Mouse (Mus musculus) left cerebral cortex, postnatal 10 days (tissue): ENCODE measurements around the gene Dyrk2. TPM values are rescaled to one million over a fixed set of nuclear protein-coding genes. Genes with fewer than 3 reads are reported as not detected.

ENCODE experiments used
- DNase-seq, 2 experiments: peaks; one replicate each; pipeline ENCODE4 v3.0.0; 2021 to 2022; ENCODE audit warnings: low spot score in 2 of 2, mixed read lengths in 1 of 2; ENCODE audit errors: extremely low spot score in 1 of 2
- intact Hi-C: fragments of 180-260 bp; cut with DNase I; formaldehyde crosslinking; loops from one replicate; pipeline ENCODE4 v1.15.1; 2025
- total RNA-seq, 2 experiments: library from RNA; stranded (reverse); gene quantifications; 2 replicates each; pipeline ENCODE4 v1.2.3; 2021

The Dyrk2 gene
- 100 to 1,000 TPM in 1 of 2 experiments, 10 to 100 TPM in 1; 77.7 to 102 TPM for total RNA-seq

DNA sequence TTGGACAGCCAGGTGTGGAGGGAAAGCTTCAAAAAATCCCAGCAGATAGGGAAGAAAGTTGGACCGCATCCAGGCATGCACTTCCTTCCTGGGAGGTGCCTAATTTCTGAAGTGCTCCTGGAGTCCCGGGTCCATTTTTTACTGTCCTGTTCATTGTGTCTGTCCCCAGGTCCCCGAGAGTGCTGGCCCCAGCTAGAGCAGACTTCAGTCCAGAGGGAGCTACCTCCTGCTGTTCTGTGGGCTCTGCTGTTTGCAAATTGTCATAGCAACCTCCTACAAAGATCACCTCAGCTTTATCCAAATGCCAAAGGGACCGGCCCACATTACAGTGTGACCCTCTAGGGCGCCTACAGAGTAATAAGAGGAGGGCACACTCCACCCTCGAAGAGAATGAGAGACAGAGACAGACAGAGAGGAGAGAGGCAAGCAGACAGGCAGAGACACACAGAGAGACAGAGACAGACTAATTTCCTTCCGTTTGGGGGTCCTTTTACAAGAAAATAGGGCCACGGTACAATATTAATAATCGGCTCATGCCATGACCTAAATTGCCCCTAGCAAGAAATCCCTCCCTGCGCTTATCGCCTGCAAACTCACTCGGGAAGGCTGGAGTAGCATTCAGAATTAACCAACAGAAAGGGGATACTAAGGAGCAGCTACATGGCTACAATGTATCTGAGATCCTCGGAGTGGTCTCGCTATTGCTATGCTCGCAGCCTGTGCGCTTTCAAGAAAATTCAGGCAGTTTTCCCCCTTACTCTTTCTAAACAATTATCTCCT lies at the start of gene Dyrk2:
Gene Dyrk2, minus strand, starts transcription at position 9 of the 780 bp plus-strand sequence.
- DNase-seq = peak in 1 of 2 experiments; percentile 59

GRCm38 (mm10) chr10:118902625-118903024 lies 32.6 kb upstream of the Dyrk2 start:
- intact Hi-C loops = no loop called here
- DNase-seq = peak in 1 of 2 experiments; percentile 50

More for the DNA sequence above, at the start of gene Dyrk2:
- intact Hi-C loops = no loop called here

GRCm38 (mm10) chr10:118893645-118894044 lies 23.6 kb upstream of the Dyrk2 start:
- intact Hi-C loops = no loop called here
- no peak for DNase-seq

GRCm38 (mm10) chr10:118884126-118884525 lies 14.1 kb upstream of the Dyrk2 start:
- intact Hi-C loops = no loop called here
- no peak for DNase-seq

- intact Hi-C loops = no loop called here
These were observed 13.3 kb upstream of the Dyrk2 start for GRCm38 (mm10) chr10:118883317-118883716.

GRCm38 (mm10) chr10:118882258-118882885 lies 12.4 kb upstream of the Dyrk2 start:
- intact Hi-C loops = no loop called here
- no peak for DNase-seq

More at GRCm38 (mm10) chr10:118883317-118883716, 13.3 kb upstream of the Dyrk2 start:
- no peak for DNase-seq

DNA sequence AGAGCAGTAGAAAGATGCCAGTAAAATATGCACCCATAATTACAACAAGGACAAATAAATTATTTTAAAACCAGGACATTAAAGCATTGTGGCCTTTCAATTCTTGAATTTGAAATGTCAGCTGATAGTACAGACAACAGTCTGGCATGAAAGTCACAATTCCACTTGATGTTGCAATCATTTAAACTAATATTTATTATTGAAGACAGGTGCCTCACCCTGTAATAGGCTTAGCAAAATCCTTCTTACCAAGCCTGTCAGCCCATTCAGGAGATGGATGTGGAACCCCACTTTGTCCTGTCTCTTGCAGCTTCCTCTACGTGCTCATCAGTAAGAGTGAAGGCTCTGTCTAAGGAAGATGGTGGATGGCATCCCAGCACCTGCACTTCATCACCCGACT lies 10.8 kb upstream of the Dyrk2 start:
- no peak for DNase-seq
- intact Hi-C loops = no loop called here

- intact Hi-C loops = no loop called here
- DNase-seq = no peak
These were observed 2.2 kb upstream of the Dyrk2 start for GRCm38 (mm10) chr10:118872196-118872595.

GRCm38 (mm10) chr10:118869591-118870001 lies 413 bp downstream of the Dyrk2 start:
- intact Hi-C loops = loop anchor here (2.0 to 5.0 kb wide), 2 partner anchors 203 to 277 kb away; no protein-coding TSS in a partner anchor
- DNase-seq = peak; percentile 63 to 82

DNA sequence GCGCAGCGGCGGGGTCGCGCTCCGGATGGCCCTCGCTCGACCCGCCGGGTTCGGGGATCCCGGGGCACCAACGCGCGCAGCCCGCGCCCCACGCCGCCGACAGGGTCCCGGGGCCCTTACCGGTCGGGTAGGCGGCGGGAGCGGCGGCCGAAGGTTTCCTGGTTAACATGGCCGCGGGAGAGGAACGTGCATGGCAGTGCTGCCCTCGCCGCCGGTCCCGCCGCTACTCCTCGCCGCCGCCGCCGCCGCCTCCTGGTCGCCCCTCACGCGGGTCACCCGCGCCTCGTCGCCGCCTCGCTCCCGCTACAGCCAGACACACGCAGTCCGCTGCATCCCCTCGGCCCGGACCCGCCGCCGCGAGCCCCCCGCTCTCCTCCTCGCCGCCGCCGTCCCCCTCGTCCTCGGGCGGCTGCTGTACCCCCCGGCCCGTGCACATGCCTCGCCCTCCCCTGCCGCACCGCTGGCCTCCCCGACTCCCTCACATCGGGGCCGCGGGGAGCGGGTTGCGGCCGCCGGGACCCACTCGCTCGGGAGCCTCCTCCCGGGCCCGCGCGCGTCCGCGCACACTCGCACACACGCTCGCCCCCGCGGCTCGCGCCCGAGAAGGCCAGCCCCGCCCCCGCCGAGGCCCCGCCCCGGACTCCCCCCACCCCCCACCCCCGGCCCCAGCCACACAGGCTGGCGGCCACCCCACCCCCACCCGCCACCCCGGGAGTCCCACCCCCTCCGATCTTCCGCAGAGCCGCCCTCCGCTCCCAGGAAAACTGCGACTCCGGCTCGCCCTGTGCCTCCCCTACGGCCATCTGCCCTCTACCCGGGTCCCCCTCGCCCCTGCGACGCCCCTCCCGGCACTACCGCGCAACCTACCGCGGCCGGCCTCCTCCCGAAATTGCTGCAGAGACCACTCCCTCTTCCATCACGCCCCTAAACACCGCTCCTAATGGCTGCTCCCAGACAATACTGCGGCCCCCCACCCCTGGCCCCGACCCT lies 1.1 kb downstream of the Dyrk2 start:
- peak; percentile 71 to 90 for DNase-seq
- intact Hi-C loops = loop anchor here (2.0 to 5.0 kb wide), 2 partner anchors 204 to 277 kb away; no protein-coding TSS in a partner anchor

DNA sequence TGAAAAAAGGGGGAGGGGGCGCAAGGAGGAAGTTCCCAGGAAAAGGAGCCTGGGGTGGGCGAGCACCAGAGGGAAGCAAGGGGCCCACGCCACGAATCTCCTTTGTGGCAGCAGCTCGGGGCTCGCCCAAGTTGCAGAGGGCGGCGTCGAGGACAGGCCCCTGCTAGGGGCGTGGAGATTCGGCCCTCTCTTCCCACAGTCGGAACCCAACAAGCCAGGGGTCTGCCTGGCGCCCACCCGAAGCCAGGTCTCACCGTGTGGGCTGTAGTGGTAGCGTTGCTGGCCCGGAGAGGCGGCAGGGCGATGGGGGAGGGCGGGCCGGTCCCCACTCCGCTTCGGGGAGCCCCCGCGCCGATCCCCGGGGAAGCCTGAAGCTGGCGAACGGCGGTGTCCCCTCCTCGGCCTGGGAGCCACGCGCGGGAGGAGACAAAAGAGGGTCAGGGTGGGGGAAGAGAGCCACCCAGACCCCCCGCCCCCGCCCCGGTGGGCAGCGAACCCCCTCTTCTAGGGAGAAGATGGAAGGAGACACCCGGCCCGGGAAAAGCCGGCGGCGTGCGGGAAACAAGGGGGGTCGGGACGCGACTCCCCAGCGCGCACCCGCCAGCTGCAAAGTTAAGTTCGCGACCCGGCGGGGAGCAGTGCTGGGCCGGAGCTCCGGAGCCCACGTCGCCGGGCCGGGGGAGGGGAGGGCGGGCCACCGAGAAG lies 2.0 kb downstream of the Dyrk2 start:
- intact Hi-C loops = loop anchor here (2.0 to 5.0 kb wide), 2 partner anchors 205 to 276 kb away; no protein-coding TSS in a partner anchor
- peak in 1 of 2 experiments; percentile 74 for DNase-seq

DNA sequence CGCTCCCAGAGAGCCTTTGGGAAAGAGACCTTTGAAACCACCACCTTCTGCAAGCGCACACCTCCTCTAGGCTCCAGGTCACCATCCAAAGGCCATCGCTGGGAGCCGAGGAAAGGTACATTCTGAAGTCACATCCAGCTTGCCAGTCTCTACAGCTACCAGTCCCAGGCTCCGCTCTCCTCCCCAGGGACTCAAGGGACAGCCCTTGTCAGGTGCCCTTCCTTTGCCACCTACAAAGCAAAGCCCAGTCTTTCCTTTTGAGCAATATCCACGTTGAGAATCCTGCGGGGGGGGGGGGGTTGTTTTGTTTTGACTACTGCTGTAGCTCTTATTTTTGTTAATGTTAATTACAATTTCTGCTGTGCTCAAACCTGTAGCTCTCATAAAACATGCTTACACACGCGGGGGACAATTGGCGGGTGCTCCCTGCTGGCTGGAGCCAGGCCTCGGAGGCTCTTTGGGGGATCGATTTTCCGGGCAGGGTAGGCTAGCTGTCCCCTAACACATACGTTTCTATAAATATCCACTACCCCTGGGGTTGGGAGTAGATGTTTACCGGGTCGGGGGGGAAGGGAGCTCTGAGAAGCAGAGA lies 2.6 kb downstream of the Dyrk2 start:
- no peak for DNase-seq
- intact Hi-C loops = loop anchor here (5.0 kb wide), 1 partner anchor 275 kb away; no protein-coding TSS in a partner anchor

- DNase-seq = no peak
- intact Hi-C loops = loop anchor here (5.0 kb wide), 1 partner anchor 273 kb away; no protein-coding TSS in a partner anchor
These were observed 5.0 kb downstream of the Dyrk2 start for GRCm38 (mm10) chr10:118864976-118865375.

DNA sequence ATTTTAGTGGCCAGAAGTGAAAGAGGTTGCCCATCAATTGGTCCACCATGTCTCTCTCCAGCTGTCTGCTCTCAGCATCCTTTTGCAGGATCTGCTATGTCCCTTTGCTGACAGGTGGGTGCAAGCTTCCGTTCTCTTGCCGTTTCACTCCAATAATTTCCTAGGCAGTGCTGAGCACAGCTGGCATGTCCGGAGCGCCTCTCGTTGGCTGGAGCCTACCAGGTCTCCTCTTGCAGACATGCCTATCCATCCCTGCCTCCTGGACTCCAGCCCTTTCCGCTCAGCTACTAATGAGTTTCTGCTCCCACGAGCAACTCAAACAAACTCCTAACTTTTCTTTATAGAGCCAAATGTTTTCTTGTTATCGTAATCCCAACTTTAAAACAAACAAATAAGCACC lies 6.4 kb downstream of the Dyrk2 start:
- intact Hi-C loops = no loop called here
- DNase-seq = no peak

DNA sequence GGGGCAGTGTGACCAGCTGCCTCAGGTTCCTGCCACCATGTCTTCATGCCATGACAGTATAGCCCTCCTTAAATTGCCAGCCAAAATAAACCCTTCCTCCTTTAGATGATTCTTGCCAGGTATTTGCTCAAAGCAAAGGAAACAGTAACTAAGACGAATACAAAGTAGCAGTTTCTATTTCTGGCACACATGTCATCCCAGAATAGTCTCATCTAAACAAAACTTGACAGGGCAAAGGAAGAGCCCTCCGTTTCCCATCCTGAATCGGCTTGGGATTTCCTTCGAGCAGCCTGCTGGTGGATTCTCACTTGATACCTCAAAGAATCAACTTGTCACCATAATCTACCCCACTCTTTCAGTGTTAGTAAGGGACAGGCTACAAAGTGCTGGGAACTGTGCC lies 7.8 kb downstream of the Dyrk2 start:
- intact Hi-C loops = no loop called here
- DNase-seq = no peak

GRCm38 (mm10) chr10:118861234-118862025 lies 8.6 kb downstream of the Dyrk2 start:
- DNase-seq = no peak
- intact Hi-C loops = no loop called here

- no peak for DNase-seq
- intact Hi-C loops = no loop called here
These were observed 10.4 kb downstream of the Dyrk2 start for GRCm38 (mm10) chr10:118859655-118860054.
